Mouse (Mus musculus): ENCODE data around the gene Syt14.

DNA sequence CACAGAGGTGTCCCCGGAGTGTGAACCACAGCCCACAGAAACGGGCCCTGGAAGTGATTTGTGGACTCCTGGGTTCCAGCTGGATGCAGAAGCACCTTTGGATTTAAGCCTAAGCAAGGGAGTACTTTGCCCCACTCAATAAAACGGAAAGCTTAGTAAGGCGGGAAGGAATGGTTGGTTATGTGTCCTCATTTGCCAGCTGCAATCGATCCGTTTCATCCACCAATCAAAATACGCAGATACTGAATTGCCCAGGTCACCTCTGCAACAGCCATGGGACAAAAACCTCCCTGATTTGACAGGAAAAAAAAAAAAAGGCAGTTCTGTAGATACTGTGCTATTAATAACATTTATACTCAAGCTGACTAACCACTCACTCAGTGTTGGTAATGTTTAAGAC is 47.5 kb upstream of the Syt14 start:
- TF ChIP-seq CTCF (conservative IDR thresholded peaks at IDR 0.05; ENCODE audit: insufficient read depth, insufficient read length, low read depth, low read length) (no peak), POLR2A (IDR thresholded peaks at IDR 0.05; ENCODE audit: low read depth, low read length) (no peak)
